Mouse (Mus musculus) erythroblast, embryonic 14.5 days (primary cell): Measurements from ENCODE around the gene Max.

Experiments used
- GATA1 ChIP-seq: IDR thresholded peaks from 2 replicates; pipeline ENCODE4 v1.6.1; 2012; ENCODE audit warnings: low read length, inconsistent platforms, mixed read lengths
- TAL1 ChIP-seq: IDR thresholded peaks from 3 replicates; pipeline ENCODE4 v1.6.1; 2012; ENCODE audit warnings: low read length, inconsistent platforms, mixed read lengths

- TF ChIP-seq GATA1 (no peak), TAL1 (no peak)
Measured at GRCm38 (mm10) chr12:76938013-76938412, 24.0 kb downstream of the Max start.
